Mouse (Mus musculus) intestine, embryonic 14.5 days (tissue): ENCODE measurements at regions not wholly inside any gene's neighbourhood (a gene's known extent, or its start where the extent isn't known, plus 50 kb on each side); places are given as distances from the start of the nearest gene placed in this dataset.

ENCODE experiments used
- ATAC-seq: fragments of 200-750 bp; cut with Nextera tagmentation; replicated peaks from 2 replicates; pipeline ENCODE4 v1.8.0; 2017; ENCODE audit warnings: low read depth, moderate number of reproducible peaks, moderate TSS enrichment, moderate library complexity; ENCODE audit not compliant: low FRiP score, low TSS enrichment
- DNase-seq: peaks from one replicate; pipeline ENCODE4 v3.0.0-alpha.2; 2018; ENCODE audit warnings: low spot score
- H3K27ac ChIP-seq: fragments of 300-500 bp; sonication (generic); 2 replicates; pipeline ENCODE4 v1.5.1; 2014; ENCODE audit warnings: low read depth, mild to moderate bottlenecking, control low read depth
- H3K27me3 ChIP-seq: fragments of 300-500 bp; sonication (generic); replicated peaks from 2 replicates; pipeline ENCODE4 v1.6.1; 2014; ENCODE audit warnings: low read length, control low read depth; ENCODE audit not compliant: control insufficient read depth, insufficient read depth
- H3K36me3 ChIP-seq: fragments of 300-500 bp; sonication (generic); 2 replicates; pipeline ENCODE4 v1.6.1; 2014; ENCODE audit warnings: low read length, control low read depth; ENCODE audit not compliant: control insufficient read depth, insufficient read depth
- H3K4me1 ChIP-seq: fragments of 300-500 bp; sonication (generic); replicated peaks from 2 replicates; pipeline ENCODE4 v1.6.1; 2014; ENCODE audit warnings: low read length, control low read depth, mixed read lengths; ENCODE audit not compliant: control insufficient read depth, insufficient read depth
- H3K4me2 ChIP-seq: fragments of 300-500 bp; sonication (generic); 2 replicates; pipeline ENCODE4 v1.6.1; 2014; ENCODE audit warnings: low read length
- H3K4me3 ChIP-seq: fragments of 300-500 bp; sonication (generic); 2 replicates; pipeline ENCODE4 v1.5.1; 2014; ENCODE audit warnings: low read depth, low read length, control low read depth, mixed read lengths
- H3K9ac ChIP-seq: fragments of 300-500 bp; sonication (generic); 2 replicates; pipeline ENCODE4 v1.6.1; 2014; ENCODE audit warnings: mild to moderate bottlenecking, low read length
- H3K9me3 ChIP-seq: fragments of 300-500 bp; sonication (generic); 2 replicates; pipeline ENCODE4 v1.6.1; 2016; ENCODE audit warnings: low read length, control low read depth; ENCODE audit not compliant: control insufficient read depth
- WGBS: fragments of 180-500 bp; shearing (Covaris S2); extraction: QIAGEN DNeasy Blood & Tissue Kit; methylation state at CpG from one replicate; pipeline ENCODE4 v1.1.7; 2014; 5-methylcytosine and 5-hydroxymethylcytosine counted together

- Histone ChIP-seq H3K4me2 (no peak overlapping the region), H3K27me3 (no peaks in the 10 kb centered on the region), H3K9me3 (no peaks in the 10 kb centered on the region), H3K4me1 (no peaks in the 10 kb centered on the region), H3K36me3 (no peaks in the 10 kb centered on the region), H3K27ac (no peak overlapping the region), H3K4me3 (no peak overlapping the region), H3K9ac (no peak overlapping the region)
- WGBS: 90% methylated on average over 4 of the region's 4 CpGs
- DNase-seq (no peak), ATAC-seq (no peak)
Measured at GRCm38 (mm10) chr3:148424089-148424488, 566.3 kb downstream of the Adgrl2 start.

GRCm38 (mm10) chr3:148423383-148423782 is 567.0 kb downstream of the Adgrl2 start:
- DNase-seq (no peak), ATAC-seq (no peak)
- H3K4me3 ChIP-seq: no peak overlapping the region
- no peaks in the 10 kb centered on the region for H3K27me3 ChIP-seq
- H3K36me3 ChIP-seq: no peaks in the 10 kb centered on the region
- H3K4me1 ChIP-seq: no peaks in the 10 kb centered on the region
- H3K9ac ChIP-seq: no peak overlapping the region
- H3K27ac ChIP-seq: no peak overlapping the region
- no peak overlapping the region for H3K4me2 ChIP-seq
- H3K9me3 ChIP-seq: no peaks in the 10 kb centered on the region
- WGBS: 91% methylated on average over 1 of the region's 1 CpGs

GRCm38 (mm10) chr3:148422720-148423119 is 567.6 kb downstream of the Adgrl2 start:
- Histone ChIP-seq H3K36me3 (no peaks in the 10 kb centered on the region), H3K27ac (no peak overlapping the region), H3K9ac (no peak overlapping the region), H3K4me2 (no peak overlapping the region), H3K9me3 (no peaks in the 10 kb centered on the region), H3K4me1 (0 out of 2 replicates have a peak, but pooled peaks cover 4% of the 10 kb centered on the region), H3K4me3 (no peak overlapping the region), H3K27me3 (no peaks in the 10 kb centered on the region)
- DNase-seq (no peak), ATAC-seq (no peak)
- 35% methylated on average over 3 of the region's 3 CpGs for WGBS

- 60% methylated on average over 2 of the region's 2 CpGs for WGBS
- no peak overlapping the region for H3K4me3 ChIP-seq
- ATAC-seq: no peak
- H3K9me3 ChIP-seq: no peaks in the 10 kb centered on the region
- H3K4me2 ChIP-seq: no peak overlapping the region
- no peak overlapping the region for H3K27ac ChIP-seq
- no peaks in the 10 kb centered on the region for H3K27me3 ChIP-seq
- no peak for DNase-seq
- H3K36me3 ChIP-seq: no peaks in the 10 kb centered on the region
- 0 out of 2 replicates have a peak, but pooled peaks cover 4% of the 10 kb centered on the region for H3K4me1 ChIP-seq
- no peak overlapping the region for H3K9ac ChIP-seq
Measured at GRCm38 (mm10) chr3:148422205-148422604, 568.1 kb downstream of the Adgrl2 start.

GRCm38 (mm10) chr3:148420303-148420702 is 570.1 kb downstream of the Adgrl2 start:
- H3K27ac ChIP-seq: no peak overlapping the region
- H3K9ac ChIP-seq: no peak overlapping the region
- H3K36me3 ChIP-seq: no peaks in the 10 kb centered on the region
- 0 out of 2 replicates have a peak, but pooled peaks cover 4% of the 10 kb centered on the region for H3K4me1 ChIP-seq
- H3K27me3 ChIP-seq: no peaks in the 10 kb centered on the region
- no peaks in the 10 kb centered on the region for H3K9me3 ChIP-seq
- no peak overlapping the region for H3K4me2 ChIP-seq
- 91% methylated on average over 5 of the region's 5 CpGs for WGBS
- H3K4me3 ChIP-seq: no peak overlapping the region
- DNase-seq (no peak), ATAC-seq (no peak)

- Histone ChIP-seq H3K27me3 (no peaks in the 10 kb centered on the region), H3K27ac (no peak overlapping the region), H3K36me3 (no peaks in the 10 kb centered on the region), H3K4me3 (no peak overlapping the region), H3K4me2 (no peak overlapping the region), H3K9me3 (no peaks in the 10 kb centered on the region), H3K4me1 (0 out of 2 replicates have a peak, but pooled peaks cover 4% of the 10 kb centered on the region), H3K9ac (no peak overlapping the region)
- DNase-seq (no peak), ATAC-seq (no peak)
- 85% methylated on average over 2 of the region's 2 CpGs for WGBS
Measured at GRCm38 (mm10) chr3:148419462-148420074, 570.8 kb downstream of the Adgrl2 start.

GRCm38 (mm10) chr3:148418067-148418466 is 572.3 kb downstream of the Adgrl2 start:
- DNase-seq (no peak), ATAC-seq (no peak)
- H3K4me2 ChIP-seq: no peak overlapping the region
- H3K27ac ChIP-seq: no peak overlapping the region
- no peak overlapping the region for H3K9ac ChIP-seq
- no peaks in the 10 kb centered on the region for H3K9me3 ChIP-seq
- WGBS: 6% methylated on average over 6 of the region's 6 CpGs
- H3K4me3 ChIP-seq: no peak overlapping the region
- H3K27me3 ChIP-seq: no peaks in the 10 kb centered on the region
- 0 out of 2 replicates have a peak, but pooled peaks cover 4% of the 10 kb centered on the region for H3K4me1 ChIP-seq
- no peaks in the 10 kb centered on the region for H3K36me3 ChIP-seq

GRCm38 (mm10) chr3:148415443-148415842 is 574.9 kb downstream of the Adgrl2 start:
- Histone ChIP-seq H3K4me3 (no peak overlapping the region), H3K9ac (no peak overlapping the region), H3K4me2 (no peak overlapping the region), H3K27me3 (no peaks in the 10 kb centered on the region), H3K9me3 (no peaks in the 10 kb centered on the region), H3K36me3 (no peaks in the 10 kb centered on the region), H3K27ac (no peak overlapping the region), H3K4me1 (0 out of 2 replicates have a peak, but pooled peaks cover 4% of the 10 kb centered on the region)
- no peak for ATAC-seq
- DNase-seq: no peak
- 82% methylated on average over 7 of the region's 7 CpGs for WGBS

GRCm38 (mm10) chr3:148413027-148413426 is 577.3 kb downstream of the Adgrl2 start:
- Histone ChIP-seq H3K27ac (no peak overlapping the region), H3K9ac (no peak overlapping the region), H3K4me3 (no peak overlapping the region), H3K9me3 (no peaks in the 10 kb centered on the region), H3K4me1 (0 out of 2 replicates have a peak, but pooled peaks cover 2% of the 10 kb centered on the region), H3K36me3 (no peaks in the 10 kb centered on the region), H3K27me3 (no peaks in the 10 kb centered on the region), H3K4me2 (no peak overlapping the region)
- DNase-seq (no peak), ATAC-seq (no peak)
- WGBS: 83% methylated on average over 1 of the region's 1 CpGs
